Mouse (Mus musculus) CD4-positive helper T cell, adult 2 months (primary cell): ENCODE results near the gene Phkb.

Experiments
- DNase-seq: peaks from one replicate; pipeline ENCODE4 v3.0.0-alpha.2; 2012; ENCODE audit warnings: low read depth, missing footprints, low spot score

Gene Phkb

GRCm38 (mm10) chr8:85944820-85945219, 104.1 kb downstream of the Phkb start:
- DNase-seq: no peak

GRCm38 (mm10) chr8:85958391-85958790, 117.6 kb downstream of the Phkb start:
- DNase-seq: no peak

GRCm38 (mm10) chr8:85959880-85960279, 119.1 kb downstream of the Phkb start:
- no peak for DNase-seq

- DNase-seq: no peak
Measured at GRCm38 (mm10) chr8:85977588-85978077, 136.9 kb downstream of the Phkb start.

- no peak for DNase-seq
Measured at GRCm38 (mm10) chr8:85992911-85993310, 152.2 kb downstream of the Phkb start.

- no peak for DNase-seq
Measured at GRCm38 (mm10) chr8:85993661-85994060, 152.9 kb downstream of the Phkb start.

- DNase-seq: no peak
Measured at GRCm38 (mm10) chr8:85995971-85996370, 155.2 kb downstream of the Phkb start.

GRCm38 (mm10) chr8:86006485-86006884, 165.7 kb downstream of the Phkb start:
- no peak for DNase-seq

GRCm38 (mm10) chr8:86016806-86017205, 176.0 kb downstream of the Phkb start:
- no peak for DNase-seq

GRCm38 (mm10) chr8:86028646-86029312, 188.0 kb downstream of the Phkb start:
- no peak for DNase-seq

GRCm38 (mm10) chr8:86029451-86029850, 188.7 kb downstream of the Phkb start:
- no peak for DNase-seq

GRCm38 (mm10) chr8:86034662-86035365, 194.1 kb downstream of the Phkb start:
- DNase-seq: no peak

GRCm38 (mm10) chr8:86035371-86035770, 194.6 kb downstream of the Phkb start:
- no peak for DNase-seq

- no peak for DNase-seq
Measured at GRCm38 (mm10) chr8:86038462-86038861, 197.7 kb downstream of the Phkb start.

GRCm38 (mm10) chr8:86042049-86042448, 201.3 kb downstream of the Phkb start:
- DNase-seq: no peak

GRCm38 (mm10) chr8:86050882-86051281, 210.1 kb downstream of the Phkb start:
- DNase-seq: no peak

GRCm38 (mm10) chr8:86052003-86052402, 211.2 kb downstream of the Phkb start:
- peak; percentile 76 for DNase-seq

GRCm38 (mm10) chr8:86058618-86059017, 217.9 kb downstream of the Phkb start:
- DNase-seq: no peak

- no peak for DNase-seq
Measured at GRCm38 (mm10) chr8:86059130-86059529, 218.4 kb downstream of the Phkb start.

GRCm38 (mm10) chr8:86063411-86063810, 222.7 kb downstream of the Phkb start:
- DNase-seq: no peak

- DNase-seq: peak; percentile 17
Measured at GRCm38 (mm10) chr8:86079433-86079832, 238.7 kb downstream of the Phkb start.

- DNase-seq: no peak
Measured at GRCm38 (mm10) chr8:86083346-86083745, 242.6 kb downstream of the Phkb start.

- no peak for DNase-seq
Measured at GRCm38 (mm10) chr8:86086791-86087190, 246.0 kb downstream of the Phkb start.
